Mouse (Mus musculus) c-Kit-positive CD71-positive TER-119-negative erythroid progenitor cells, embryonic 14.5 days (primary cell): ENCODE measurements around the gene Mgst1.

Experiments used
- DNase-seq: peaks from one replicate; pipeline ENCODE4 v3.0.0-alpha.2; 2013; ENCODE audit warnings: low read depth

The Mgst1 gene

GRCm38 (mm10) chr6:138139930-138140329 lies at the start of gene Mgst1:
Gene Mgst1 (plus strand): TSS chr6:138140316.
- no peak for DNase-seq

- DNase-seq = no peak
These were observed 47.7 kb upstream of the Mgst1 start for GRCm38 (mm10) chr6:138092432-138092831.

GRCm38 (mm10) chr6:138095060-138095459 lies 45.1 kb upstream of the Mgst1 start:
- no peak for DNase-seq

- DNase-seq = no peak
These were observed 40.5 kb upstream of the Mgst1 start for GRCm38 (mm10) chr6:138099646-138100045.

GRCm38 (mm10) chr6:138101843-138102242 lies 38.3 kb upstream of the Mgst1 start:
- DNase-seq = no peak

GRCm38 (mm10) chr6:138102940-138103339 lies 37.2 kb upstream of the Mgst1 start:
- no peak for DNase-seq

GRCm38 (mm10) chr6:138104559-138104958 lies 35.6 kb upstream of the Mgst1 start:
- no peak for DNase-seq

GRCm38 (mm10) chr6:138117496-138117895 lies 22.6 kb upstream of the Mgst1 start:
- DNase-seq = no peak

GRCm38 (mm10) chr6:138128392-138129335 lies 11.5 kb upstream of the Mgst1 start:
- DNase-seq = no peak

- DNase-seq = no peak
These were observed 9.6 kb upstream of the Mgst1 start for GRCm38 (mm10) chr6:138130541-138130940.

GRCm38 (mm10) chr6:138140336-138140735 lies 220 bp downstream of the Mgst1 start:
- no peak for DNase-seq

- DNase-seq = no peak
These were observed 1.0 kb downstream of the Mgst1 start for GRCm38 (mm10) chr6:138141111-138141592.

GRCm38 (mm10) chr6:138142604-138143003 lies 2.5 kb downstream of the Mgst1 start:
- no peak for DNase-seq

GRCm38 (mm10) chr6:138143450-138143849 lies 3.3 kb downstream of the Mgst1 start:
- DNase-seq = no peak

- peak; percentile 15 for DNase-seq
These were observed 13.0 kb downstream of the Mgst1 start for GRCm38 (mm10) chr6:138153111-138153510.

GRCm38 (mm10) chr6:138163920-138164319 lies 23.8 kb downstream of the Mgst1 start:
- DNase-seq = no peak

GRCm38 (mm10) chr6:138171480-138172224 lies 31.5 kb downstream of the Mgst1 start:
- no peak for DNase-seq
